Comparison of ENCODE assay signal across 17 mouse cellular contexts in genomic region chr4:156058826-156059225, GRCm38 (mm10). TPM values are rescaled to one million over a fixed set of nuclear protein-coding genes. Genes with fewer than 3 reads are reported as not detected.
DNase-seq lines count a peak whose midpoint lies in the region; ATAC-seq and TF ChIP-seq lines count a peak whose summit lies in the region.
"Had no signal": no experiment of that assay in that cellular context is flagged by ENCODE, and none has a peak within 500 bp of the region (broad histone marks: within the 10 kb centered on the region; RNA-seq: fewer than 3 reads in every experiment).

No protein-coding gene starts in this region.

- H3K9me3 ChIP-seq in intestine, postnatal 0 days (ENCODE audit: control insufficient read depth), result no peaks in the 10 kb centered on the region
- H3K9me3 ChIP-seq in stomach, postnatal 0 days (ENCODE audit: control insufficient read depth, low read length), result no peaks in the 10 kb centered on the region
- H3K9me3 ChIP-seq in midbrain, embryonic 14.5 days (ENCODE audit: control insufficient read depth, low read length), result no peaks in the 10 kb centered on the region
- H3K9me3 ChIP-seq: forebrain, embryonic 12.5 days; hindbrain, embryonic 15.5 days; midbrain, embryonic 15.5 days; neural tube, embryonic 13.5 days had no signal

- peak overlapping the region; percentile 11; the same call in 1 of the 2 replicates for H3K4me3 ChIP-seq in thymus, adult 2 months (ENCODE audit: control insufficient read depth, insufficient read depth, low read length)
- peak overlapping the region; percentile 45 for H3K4me3 ChIP-seq in intestine, postnatal 0 days (ENCODE audit: low read depth, low read length)
- H3K4me3 ChIP-seq in stomach, postnatal 0 days (ENCODE audit: low read depth, low read length), result peak overlapping the region; percentile 47
- no peak overlapping the region for H3K4me3 ChIP-seq in midbrain, embryonic 14.5 days (replicated peaks; ENCODE audit: low read depth, low read length)
- H3K4me3 ChIP-seq: forebrain, embryonic 12.5 days; gastrocnemius, adult 2 months; hindbrain, embryonic 15.5 days; midbrain, embryonic 15.5 days; neural tube, embryonic 13.5 days had no signal

- ATAC-seq in intestine, postnatal 0 days, result no peak
- ATAC-seq in stomach, postnatal 0 days (ENCODE audit: low FRiP score, low TSS enrichment), result no peak
- ATAC-seq in midbrain, embryonic 14.5 days (ENCODE audit: low FRiP score, low TSS enrichment), result no peak
- ATAC-seq: midbrain, embryonic 15.5 days had no signal

- no peak for TF ChIP-seq EP300 in stomach, postnatal 0 days (optimal IDR thresholded peaks at IDR 0.05)

- no peak for TF ChIP-seq POLR2A in thymus, adult 2 months (IDR thresholded peaks at IDR 0.05; ENCODE audit: control insufficient read depth, extremely low read depth, insufficient read depth, low read length, poor library complexity)

- H3K27me3 ChIP-seq in thymus, adult 2 months (ENCODE audit: control insufficient read depth, insufficient read depth, low read length), result no peaks in the 10 kb centered on the region
- H3K27me3 ChIP-seq in intestine, postnatal 0 days (replicated peaks; ENCODE audit: control insufficient read depth, insufficient read depth, low read length), result no peaks in the 10 kb centered on the region
- no peaks in the 10 kb centered on the region for H3K27me3 ChIP-seq in stomach, postnatal 0 days (ENCODE audit: control insufficient read depth, insufficient read depth, low read length)
- no peaks in the 10 kb centered on the region for H3K27me3 ChIP-seq in midbrain, embryonic 14.5 days (ENCODE audit: control insufficient read depth, insufficient read depth, low read length)
- H3K27me3 ChIP-seq: hindbrain, embryonic 15.5 days; midbrain, embryonic 15.5 days; neural tube, embryonic 13.5 days had no signal

- H3K27ac ChIP-seq in thymus, adult 2 months (ENCODE audit: control insufficient read depth, insufficient read depth, low read length), result peak overlapping the region; percentile 14; the same call in 1 of the 2 replicates
- peak overlapping the region; percentile 95 for H3K27ac ChIP-seq in intestine, postnatal 0 days (ENCODE audit: low read depth, low read length)
- H3K27ac ChIP-seq in stomach, postnatal 0 days (replicated peaks), result peak overlapping the region; percentile 97
- H3K27ac ChIP-seq in midbrain, embryonic 14.5 days (replicated peaks; ENCODE audit: low read depth, low read length), result no peak overlapping the region
- H3K27ac ChIP-seq: forebrain, embryonic 12.5 days; gastrocnemius, adult 2 months; hindbrain, embryonic 15.5 days; macrophage; midbrain, embryonic 15.5 days; neural tube, embryonic 13.5 days had no signal

- H3K36me3 ChIP-seq in thymus, adult 2 months (ENCODE audit: control insufficient read depth, insufficient read depth, low read length), result no peaks in the 10 kb centered on the region
- H3K36me3 ChIP-seq in intestine, postnatal 0 days (ENCODE audit: control insufficient read depth, insufficient read depth), result no peaks in the 10 kb centered on the region
- H3K36me3 ChIP-seq in stomach, postnatal 0 days (ENCODE audit: control insufficient read depth, insufficient read depth, low read length), result no peaks in the 10 kb centered on the region
- no peaks in the 10 kb centered on the region for H3K36me3 ChIP-seq in midbrain, embryonic 14.5 days (ENCODE audit: control insufficient read depth, insufficient read depth, low read length)
- H3K36me3 ChIP-seq: forebrain, embryonic 12.5 days; hindbrain, embryonic 15.5 days; midbrain, embryonic 15.5 days; neural tube, embryonic 13.5 days had no signal

- peak overlapping the region; percentile 78 for H3K9ac ChIP-seq in intestine, postnatal 0 days (ENCODE audit: low read depth, low read length)
- peak overlapping the region; percentile 78 for H3K9ac ChIP-seq in stomach, postnatal 0 days (ENCODE audit: low read length)
- H3K9ac ChIP-seq in midbrain, embryonic 14.5 days (replicated peaks; ENCODE audit: low read length), result no peak overlapping the region
- H3K9ac ChIP-seq: forebrain, embryonic 12.5 days; hindbrain, embryonic 15.5 days; midbrain, embryonic 15.5 days; neural tube, embryonic 13.5 days had no signal

- H3K4me1 ChIP-seq in thymus, adult 2 months (replicated peaks; ENCODE audit: control insufficient read depth, insufficient read depth, low read length), result peaks cover 1% of the 10 kb centered on the region
- H3K4me1 ChIP-seq in intestine, postnatal 0 days (replicated peaks; ENCODE audit: control insufficient read depth, insufficient read depth, low read length), result 0 out of 2 replicates have a peak, but pooled peaks cover 1% of the 10 kb centered on the region
- H3K4me1 ChIP-seq in stomach, postnatal 0 days (replicated peaks; ENCODE audit: control insufficient read depth, insufficient read depth), result peaks cover 1% of the 10 kb centered on the region; the same call in 1 of the 2 replicates
- H3K4me1 ChIP-seq in midbrain, embryonic 14.5 days (ENCODE audit: control insufficient read depth, insufficient read depth, low read length), result peaks cover 2% of the 10 kb centered on the region; the same call in 1 of the 2 replicates

- peak; percentile 38 for DNase-seq in kidney, adult 18-20 months
- DNase-seq in kidney, adult 9 months, result no peak
- no peak for DNase-seq in thymus, adult 2 months
- no peak for DNase-seq in thymus, postnatal 14 days
- peak; percentile 67 for DNase-seq in stomach, postnatal 0 days (ENCODE audit: low spot score)
- DNase-seq in ovary, postnatal 36 days (ENCODE audit: low spot score), result no peak
- no peak for DNase-seq in midbrain, embryonic 14.5 days
- DNase-seq: cerebellum, adult 8-10 months; gastrocnemius, adult 2 months; retina, postnatal 1 day; thymus, postnatal 36 days had no signal

- TF ChIP-seq CTCF in thymus, adult 2 months (IDR thresholded peaks at IDR 0.05; ENCODE audit: borderline replicate concordance, control insufficient read depth, extremely low read depth, insufficient read depth, low read length, poor library complexity), result no peak
- TF ChIP-seq CTCF in intestine, postnatal 0 days (IDR thresholded peaks at IDR 0.05; ENCODE audit: low read depth), result no peak
- TF ChIP-seq CTCF in stomach, postnatal 0 days (IDR thresholded peaks at IDR 0.05; ENCODE audit: low read depth), result no peak

- H3K4me2 ChIP-seq in intestine, postnatal 0 days (replicated peaks; ENCODE audit: low read depth), result peak overlapping the region; percentile 68
- peak overlapping the region; percentile 53 for H3K4me2 ChIP-seq in stomach, postnatal 0 days (replicated peaks; ENCODE audit: low read depth)
- no peak overlapping the region for H3K4me2 ChIP-seq in midbrain, embryonic 14.5 days (ENCODE audit: low read length)
- H3K4me2 ChIP-seq: forebrain, embryonic 12.5 days; hindbrain, embryonic 15.5 days; midbrain, embryonic 15.5 days; neural tube, embryonic 13.5 days had no signal

- 93% methylated on average over 9 of the region's 9 CpGs for WGBS in thymus, adult 2 months
- 32% methylated on average over 9 of the region's 9 CpGs for WGBS in intestine, postnatal 0 days
- 45% methylated on average over 9 of the region's 9 CpGs for WGBS in stomach, postnatal 0 days
- 81% methylated on average over 9 of the region's 9 CpGs for WGBS in midbrain, embryonic 14.5 days

RNA-seq across cellular contexts. Expression of gene Ttll10, which starts 0.4 kb away (rescaled TPM):
- polyA plus RNA-seq in thymus, adult 2 months (2012; rRNA removed), result 2.4 and 3.5 TPM in 2 replicates
- polyA plus RNA-seq in intestine, postnatal 0 days (2015; fragmentation: Nextera tagmentation; extraction: Ambion mirVana), result 2.1 and 2.6 TPM in 2 replicates
- polyA plus RNA-seq in stomach, postnatal 0 days (2015; fragmentation: Nextera tagmentation; extraction: Ambion mirVana), result 2.7 TPM in 2 replicates
- polyA plus RNA-seq in midbrain, embryonic 14.5 days (2014; fragmentation: Nextera tagmentation; extraction: Ambion mirVana), result 0.28 TPM in 1 of 2 replicates, not detected in the other
- polyA plus RNA-seq: hindbrain, embryonic 15.5 days; macrophage; midbrain, embryonic 15.5 days; neural tube, embryonic 13.5 days had no signal

RNA-seq across cellular contexts. Expression of gene Tnfrsf18, which starts 32.9 kb away (rescaled TPM):
- polyA plus RNA-seq in thymus, adult 2 months (2012; rRNA removed), result 82.1 and 85.2 TPM in 2 replicates
- polyA plus RNA-seq in intestine, postnatal 0 days (2015; fragmentation: Nextera tagmentation; extraction: Ambion mirVana), result 0.55 and 0.56 TPM in 2 replicates
- polyA plus RNA-seq in stomach, postnatal 0 days (2015; fragmentation: Nextera tagmentation; extraction: Ambion mirVana), result 2.2 and 3.3 TPM in 2 replicates
- polyA plus RNA-seq in midbrain, embryonic 14.5 days (2014; fragmentation: Nextera tagmentation; extraction: Ambion mirVana), result 1.4 and 2.4 TPM in 2 replicates

RNA-seq across cellular contexts. Expression of gene Tnfrsf4, which starts 45.2 kb away (rescaled TPM):
- 68.9 and 81.3 TPM in 2 replicates for polyA plus RNA-seq in thymus, adult 2 months (2012; rRNA removed)
- polyA plus RNA-seq in intestine, postnatal 0 days (2015; fragmentation: Nextera tagmentation; extraction: Ambion mirVana), result 0.14 and 0.35 TPM in 2 replicates
- 0.21 and 0.48 TPM in 2 replicates for polyA plus RNA-seq in stomach, postnatal 0 days (2015; fragmentation: Nextera tagmentation; extraction: Ambion mirVana)
- polyA plus RNA-seq in midbrain, embryonic 14.5 days (2014; fragmentation: Nextera tagmentation; extraction: Ambion mirVana), result 0.47 and 0.49 TPM in 2 replicates

RNA-seq across cellular contexts. Expression of gene 9430015G10Rik, which starts 51.0 kb away (rescaled TPM):
- polyA plus RNA-seq in thymus, adult 2 months (2012; rRNA removed), result 89.1 and 93.3 TPM in 2 replicates
- 3.4 and 3.5 TPM in 2 replicates for polyA plus RNA-seq in intestine, postnatal 0 days (2015; fragmentation: Nextera tagmentation; extraction: Ambion mirVana)
- polyA plus RNA-seq in stomach, postnatal 0 days (2015; fragmentation: Nextera tagmentation; extraction: Ambion mirVana), result 4.9 and 5.4 TPM in 2 replicates
- polyA plus RNA-seq in midbrain, embryonic 14.5 days (2014; fragmentation: Nextera tagmentation; extraction: Ambion mirVana), result 26.1 and 32.8 TPM in 2 replicates

Comparison
In these comparisons a context has a peak if more than half of its experiments do, and no peak if none do; other contexts are left out.
1. DNase-seq: peak in kidney, adult 18-20 months (single experiment) and stomach, postnatal 0 days (single experiment); none in kidney, adult 9 months (single experiment), thymus, adult 2 months (single experiment), thymus, postnatal 14 days (single experiment), ovary, postnatal 36 days (single experiment) and midbrain, embryonic 14.5 days (single experiment).
2. RNA of gene Tnfrsf18, which starts 32.9 kb away (polyA plus RNA-seq): 82.1 to 85.2 TPM in thymus, adult 2 months; 2.2 to 3.3 TPM in stomach, postnatal 0 days, 1.4 to 2.4 TPM in midbrain, embryonic 14.5 days and 0.55 to 0.56 TPM in intestine, postnatal 0 days; every median in the first group is over 10 times any median in the second.
3. RNA of gene Tnfrsf4, which starts 45.2 kb away (polyA plus RNA-seq): 68.9 to 81.3 TPM in thymus, adult 2 months; 0.47 to 0.49 TPM in midbrain, embryonic 14.5 days, 0.14 to 0.35 TPM in intestine, postnatal 0 days and 0.21 to 0.48 TPM in stomach, postnatal 0 days; every median in the first group is over 10 times any median in the second.